Mouse (Mus musculus): ENCODE data around the gene Slc37a3.
A peak's percentile ranks its signal among the peaks of the same experiment; 100 is the strongest.

The Slc37a3 gene

DNA sequence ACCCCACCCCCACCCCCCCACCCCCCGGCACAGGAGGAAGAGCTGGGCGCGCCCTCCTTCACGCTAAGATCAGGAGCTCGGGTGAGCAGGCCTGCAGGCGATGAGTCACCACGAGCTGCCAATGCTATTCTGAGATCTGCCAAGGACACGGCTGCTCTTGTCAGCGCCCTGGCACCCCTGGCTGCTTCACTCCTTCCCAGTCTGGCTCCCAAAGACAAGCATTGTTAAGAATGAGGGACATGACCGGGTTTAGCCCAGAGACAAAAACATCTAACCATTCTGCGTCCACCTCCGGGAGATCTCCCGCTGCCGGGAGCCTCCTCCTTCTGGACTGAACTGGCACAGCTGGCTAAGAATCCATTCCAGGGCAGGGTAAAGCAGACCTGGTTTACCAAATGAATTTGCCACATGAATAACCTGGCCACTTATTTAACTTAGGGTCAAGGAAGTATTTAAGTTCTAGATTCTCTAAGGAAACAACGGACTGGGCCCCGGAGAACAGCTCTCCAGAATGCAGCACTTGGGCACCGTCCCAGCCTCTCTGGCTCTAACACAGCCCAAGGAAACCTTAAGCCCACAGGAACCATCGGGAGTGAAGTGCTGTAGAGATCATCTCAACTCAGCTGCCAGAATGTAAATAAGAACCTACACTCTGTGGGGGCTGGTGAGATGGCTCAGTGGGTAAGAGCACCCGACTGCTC is 58.3 kb downstream of the Slc37a3 start:
- DNase-seq (ENCODE audit: low spot score): peak; percentile 76

- no peak for DNase-seq (ENCODE audit: low spot score)
These were observed 58.9 kb downstream of the Slc37a3 start for GRCm38 (mm10) chr6:39318631-39319010.

GRCm38 (mm10) chr6:39317854-39318630 is 59.4 kb downstream of the Slc37a3 start:
- DNase-seq (ENCODE audit: low spot score): no peak

DNA sequence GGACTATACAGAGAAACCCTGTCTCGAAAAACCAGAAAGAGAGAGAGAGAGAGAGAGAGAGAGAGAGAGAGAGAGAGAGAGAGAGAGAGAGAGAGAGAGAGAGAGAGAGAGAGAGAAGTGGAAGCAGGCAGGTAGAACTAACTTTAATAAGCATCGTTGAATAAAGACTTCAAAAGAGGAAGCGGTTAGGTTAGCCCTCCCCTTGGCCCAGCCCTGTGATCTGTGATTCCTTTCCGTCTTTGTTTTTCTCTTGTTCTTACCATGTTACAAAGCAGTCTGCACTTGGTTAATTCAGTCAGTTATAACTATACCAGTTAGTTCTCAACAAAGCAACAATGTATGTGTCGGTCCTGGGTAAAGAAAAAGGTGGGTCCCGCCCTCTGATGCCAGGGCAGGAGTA is 61.4 kb downstream of the Slc37a3 start:
- no peak for DNase-seq (ENCODE audit: low spot score)

GRCm38 (mm10) chr6:39314461-39314860 is 63.0 kb downstream of the Slc37a3 start:
- no peak for DNase-seq (ENCODE audit: low spot score)

- DNase-seq (ENCODE audit: low spot score): no peak
These were observed 65.7 kb downstream of the Slc37a3 start for GRCm38 (mm10) chr6:39311786-39312185.

- DNase-seq (ENCODE audit: low spot score): no peak
These were observed 73.1 kb downstream of the Slc37a3 start for GRCm38 (mm10) chr6:39304371-39304874.

DNA sequence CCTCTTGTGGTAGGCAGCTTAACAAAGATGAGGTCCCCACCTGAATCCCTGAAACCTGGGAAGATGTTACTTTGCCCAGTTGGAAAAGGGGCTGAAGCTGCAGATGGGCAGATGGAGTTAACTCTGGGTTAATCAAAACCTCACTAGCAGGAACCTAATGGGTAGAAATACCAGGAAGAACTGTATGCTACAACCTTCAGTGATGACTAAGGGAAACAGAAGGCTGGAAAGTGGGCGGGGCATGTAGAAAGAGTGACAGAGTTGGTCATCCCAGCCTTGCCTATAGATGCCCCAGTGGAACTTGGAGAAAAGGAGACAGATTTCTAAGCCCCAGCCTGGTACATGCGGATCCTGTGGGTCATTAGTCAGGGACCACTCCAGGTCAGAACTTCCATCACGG is 76.0 kb downstream of the Slc37a3 start:
- DNase-seq (ENCODE audit: low spot score): no peak

- no peak for DNase-seq (ENCODE audit: low spot score)
These were observed 80.4 kb downstream of the Slc37a3 start for GRCm38 (mm10) chr6:39297079-39297478.

- DNase-seq (ENCODE audit: low spot score): no peak
These were observed 81.0 kb downstream of the Slc37a3 start for GRCm38 (mm10) chr6:39296474-39296873.

DNA sequence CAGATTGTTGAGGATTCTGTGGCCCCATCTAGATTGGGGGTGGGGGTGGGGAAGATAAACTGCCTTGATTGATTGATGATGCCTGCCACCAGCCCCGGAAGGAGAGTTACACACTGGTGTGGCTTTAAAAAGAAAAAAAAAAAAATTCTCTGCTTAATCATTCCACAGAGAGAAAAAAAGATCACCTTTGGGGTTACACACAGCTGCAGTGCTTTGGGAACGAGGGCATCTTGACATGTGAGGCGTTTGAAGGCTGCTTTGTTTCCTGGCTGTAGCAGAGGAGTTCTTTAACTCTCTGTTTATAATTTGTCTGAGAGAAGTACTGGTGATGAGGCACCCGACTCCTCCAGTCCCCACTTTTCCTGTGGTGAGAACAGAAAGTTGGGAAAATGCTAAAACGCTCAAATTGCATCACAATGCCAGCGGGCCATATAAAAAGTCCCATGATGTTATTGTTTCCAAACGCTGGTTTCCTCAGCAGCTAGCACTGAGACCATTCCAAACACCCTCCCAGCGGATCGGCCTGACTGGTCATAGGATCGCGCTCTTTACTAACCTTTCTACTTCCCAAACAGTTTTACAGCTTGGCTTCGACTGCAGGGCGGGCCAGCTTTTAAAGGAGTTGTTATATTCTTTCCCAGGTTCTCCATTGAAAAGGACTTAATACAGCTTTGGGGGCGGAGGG is 81.6 kb downstream of the Slc37a3 start:
- DNase-seq (ENCODE audit: low spot score): peak; percentile 26

DNA sequence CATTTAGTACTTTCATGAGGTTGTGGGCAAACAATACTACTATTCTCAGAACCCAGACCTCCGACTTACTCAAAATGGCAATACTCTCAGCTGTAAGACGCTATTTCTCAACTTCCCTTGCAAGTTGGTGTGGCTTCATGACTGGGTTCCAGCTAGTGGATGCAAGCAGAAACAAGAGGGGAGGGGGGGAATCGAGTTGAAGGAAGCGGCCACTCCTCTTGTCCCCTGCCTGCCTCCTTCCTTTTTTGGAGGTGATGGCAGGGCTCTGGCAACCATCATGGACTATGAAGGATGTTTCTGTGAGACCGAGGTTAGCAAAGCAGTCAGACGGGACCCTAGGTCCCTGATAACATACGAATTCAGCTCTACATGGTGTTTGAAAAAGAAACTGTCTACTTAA is 87.8 kb downstream of the Slc37a3 start:
- no peak for DNase-seq (ENCODE audit: low spot score)

DNA sequence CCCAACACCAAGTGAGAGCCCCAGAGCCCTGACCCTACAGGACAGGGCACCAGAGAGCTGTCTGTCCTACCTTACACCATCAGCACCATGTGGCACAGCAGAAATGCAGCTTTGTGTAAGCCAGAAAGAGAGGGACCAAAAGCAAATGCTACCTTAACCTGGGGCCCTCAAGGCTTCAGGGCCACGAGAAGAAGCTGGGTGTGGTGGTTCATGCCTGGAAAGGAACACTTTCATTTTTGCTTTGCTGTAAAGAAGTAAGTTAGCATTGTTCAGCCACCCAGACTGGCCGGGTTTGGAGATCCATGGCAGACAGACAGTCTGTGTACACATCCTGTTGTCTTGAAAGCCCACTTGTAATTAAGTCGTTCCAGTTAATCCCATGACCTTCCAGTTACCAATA is 89.7 kb downstream of the Slc37a3 start:
- no peak for DNase-seq (ENCODE audit: low spot score)

DNA sequence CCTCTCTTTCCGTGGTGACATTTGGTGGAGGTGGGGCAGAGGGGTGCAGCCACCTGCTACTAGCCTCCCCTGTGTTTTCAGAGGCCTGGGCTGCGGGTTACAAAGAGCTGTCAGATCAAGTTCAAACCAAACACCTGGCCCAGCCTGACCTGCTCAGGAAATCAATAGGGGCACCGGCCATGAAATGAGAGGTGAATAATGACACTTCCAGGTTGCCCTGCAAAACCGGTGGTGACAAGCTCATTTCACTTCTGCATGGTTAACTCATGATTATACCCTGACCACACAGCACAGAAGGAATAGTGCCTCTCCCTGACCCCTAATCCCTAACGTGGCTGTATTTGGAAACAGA is 90.8 kb downstream of the Slc37a3 start:
- DNase-seq (ENCODE audit: low spot score): no peak

DNA sequence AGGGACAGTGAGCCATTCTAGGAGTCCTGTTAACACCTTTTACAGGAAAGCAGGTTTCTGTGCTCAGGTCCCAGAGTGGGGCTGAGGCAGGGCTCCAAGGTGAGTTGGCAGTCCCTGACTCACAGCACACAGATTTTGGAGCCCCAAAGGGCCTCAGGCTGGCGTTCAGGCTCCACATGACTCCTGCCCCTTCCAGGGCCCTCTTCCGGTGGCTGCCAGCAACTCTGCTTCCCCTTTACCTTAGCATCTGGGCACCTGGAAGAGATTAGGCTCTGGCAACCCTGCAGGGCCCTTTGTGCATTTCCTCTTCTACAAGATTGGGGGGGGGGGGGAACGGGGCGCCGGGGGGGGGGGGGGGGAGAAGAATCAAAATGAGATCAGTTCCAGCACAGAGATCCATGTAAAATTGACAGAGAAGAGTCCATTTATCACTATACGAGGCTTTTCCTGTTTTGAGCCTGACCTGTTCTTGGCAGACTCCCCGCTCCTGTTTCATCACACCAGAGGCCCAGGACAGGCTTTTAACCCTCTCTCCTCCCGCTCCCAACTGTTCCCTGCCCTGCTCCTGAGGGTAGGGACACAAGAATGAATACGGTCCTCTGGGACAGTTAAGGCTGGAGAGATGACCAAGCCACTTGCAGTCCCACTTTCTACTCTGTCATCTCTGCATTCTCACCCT is 91.3 kb downstream of the Slc37a3 start:
- DNase-seq (ENCODE audit: low spot score): peak; percentile 30

GRCm38 (mm10) chr6:39284836-39285235 is 92.6 kb downstream of the Slc37a3 start:
- DNase-seq (ENCODE audit: low spot score): no peak

Data from ovary, postnatal 36 days (tissue).